Mouse (Mus musculus) heart, embryonic 15.5 days (tissue): ENCODE results near the gene A630095E13Rik. TPM values are rescaled to one million over a fixed set of nuclear protein-coding genes. Genes with fewer than 3 reads are reported as not detected.
"Not testable (repeated sequence)": the region's sequence is repeated elsewhere in the genome, so short reads cannot be mapped to it uniquely, and the experiment has no call there.

Source experiments
- ATAC-seq: fragments of 200-750 bp; cut with Nextera tagmentation; replicated peaks from 2 replicates; pipeline ENCODE4 v1.8.0; 2017; ENCODE audit warnings: low read depth, moderate TSS enrichment; ENCODE audit not compliant: insufficient number of reproducible peaks, insufficient read depth, low FRiP score
- H3K27ac ChIP-seq: fragments of 300-500 bp; sonication (generic); 2 replicates; pipeline ENCODE4 v1.5.1; 2015; ENCODE audit warnings: mild to moderate bottlenecking, inconsistent platforms
- H3K27me3 ChIP-seq: fragments of 300-500 bp; sonication (generic); 2 replicates; pipeline ENCODE4 v1.6.1; 2015; ENCODE audit warnings: inconsistent platforms
- H3K36me3 ChIP-seq: fragments of 300-500 bp; sonication (generic); 2 replicates; pipeline ENCODE4 v1.6.1; 2015; ENCODE audit warnings: mild to moderate bottlenecking, inconsistent platforms
- H3K4me1 ChIP-seq: fragments of 300-500 bp; sonication (generic); replicated peaks from 2 replicates; pipeline ENCODE4 v1.6.1; 2015; ENCODE audit warnings: inconsistent platforms
- H3K4me2 ChIP-seq: fragments of 300-500 bp; sonication (generic); 2 replicates; pipeline ENCODE4 v1.6.1; 2015; ENCODE audit warnings: inconsistent platforms, mild to moderate bottlenecking, moderate library complexity
- H3K4me3 ChIP-seq: fragments of 300-500 bp; sonication (generic); 2 replicates; pipeline ENCODE4 v1.5.1; 2015; ENCODE audit warnings: mild to moderate bottlenecking, inconsistent platforms
- H3K9ac ChIP-seq: fragments of 300-500 bp; sonication (generic); 2 replicates; pipeline ENCODE4 v1.6.1; 2015; ENCODE audit warnings: mild to moderate bottlenecking, inconsistent platforms
- H3K9me3 ChIP-seq: fragments of 300-500 bp; sonication (generic); replicated peaks from 2 replicates; pipeline ENCODE4 v1.6.1; 2016; ENCODE audit warnings: inconsistent platforms
- WGBS: fragments of 180-500 bp; shearing (Covaris S2); methylation state at CpG from one replicate; pipeline ENCODE4 v1.1.7; 2015; ENCODE audit warnings: mixed read lengths; 5-methylcytosine and 5-hydroxymethylcytosine counted together
- polyA plus RNA-seq: library from polyadenylated mRNA; unstranded; fragments of >200 nt; fragmentation: Nextera tagmentation; extraction: Ambion mirVana; gene quantifications from 2 replicates; pipeline ENCODE4 v1.2.1, GENCODE M21; 2015

The A630095E13Rik gene
- polyA plus RNA-seq: not detected in 2 replicates

GRCm38 (mm10) chr9:36643276-36643675 is at the start of gene A630095E13Rik:
Gene A630095E13Rik, minus strand, starts transcription at chr9:36643376.
- not testable (repeated sequence) for H3K4me1 ChIP-seq, H3K27me3 ChIP-seq, H3K9ac ChIP-seq, H3K4me3 ChIP-seq, H3K27ac ChIP-seq, H3K9me3 ChIP-seq, ATAC-seq, H3K36me3 ChIP-seq, H3K4me2 ChIP-seq
- 50% methylated on average over 3 of the region's 3 CpGs for WGBS

GRCm38 (mm10) chr9:36692920-36693319 is 49.7 kb upstream of the A630095E13Rik start, which contains the start of gene Acrv1:
Gene Acrv1, plus strand, starts transcription at chr9:36693220.
- ATAC-seq: no peak
- Histone ChIP-seq H3K36me3 (no peaks in the 10 kb centered on the region), H3K9ac (no peak within 1 kb of the TSS), H3K4me3 (no peak within 1 kb of the TSS), H3K27me3 (no peaks in the 10 kb centered on the region), H3K4me1 (no peaks in the 10 kb centered on the region), H3K27ac (no peak within 1 kb of the TSS), H3K9me3 (no peaks in the 10 kb centered on the region), H3K4me2 (no peak within 1 kb of the TSS)
- 68% methylated on average over 1 of the region's 1 CpGs for WGBS

DNA sequence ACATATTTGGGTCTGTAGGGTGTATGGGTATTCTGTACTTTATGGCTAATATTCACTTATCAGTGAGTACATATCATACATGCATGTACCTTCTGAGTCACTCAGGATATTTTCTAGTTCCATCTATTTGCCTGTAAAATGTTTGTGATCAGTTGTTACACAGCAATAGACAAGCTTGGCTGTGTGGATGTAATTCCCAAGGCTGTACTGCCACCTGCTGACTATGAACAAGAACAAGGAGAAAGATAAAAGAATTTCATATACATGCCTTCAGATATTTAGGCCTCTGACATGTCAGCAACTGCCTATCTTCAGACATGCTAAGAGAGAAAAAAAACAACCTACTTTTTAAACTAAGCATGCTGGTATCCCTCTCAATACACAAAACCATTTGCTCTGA is 44.2 kb upstream of the A630095E13Rik start:
- no peak overlapping the region for H3K4me2 ChIP-seq
- no peak for ATAC-seq
- H3K36me3 ChIP-seq: no peaks in the 10 kb centered on the region

DNA sequence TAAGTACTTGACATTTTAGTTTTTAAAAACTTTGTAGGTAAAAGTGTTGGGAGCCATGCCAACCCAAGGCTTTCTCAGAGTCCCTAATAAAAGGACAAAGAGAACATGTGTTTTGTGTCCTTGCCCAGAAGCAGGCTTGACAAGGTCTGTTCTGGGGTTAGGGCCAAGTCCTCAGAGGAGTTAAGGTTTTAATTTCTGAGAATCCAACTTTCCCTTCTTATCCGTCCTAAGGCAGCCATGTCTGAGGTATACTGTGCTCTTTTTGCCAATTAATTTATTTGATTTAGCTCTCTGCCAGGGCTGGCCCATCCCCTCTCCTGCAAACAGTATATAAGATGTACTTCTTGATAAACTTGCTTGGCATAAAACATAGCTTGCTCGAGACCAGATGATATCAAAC is 38.2 kb upstream of the A630095E13Rik start:
- no peak overlapping the region for H3K27ac ChIP-seq
- H3K27me3 ChIP-seq: no peaks in the 10 kb centered on the region
- no peak overlapping the region for H3K4me2 ChIP-seq
- no peaks in the 10 kb centered on the region for H3K36me3 ChIP-seq
- H3K9me3 ChIP-seq: no peaks in the 10 kb centered on the region
- no peaks in the 10 kb centered on the region for H3K4me1 ChIP-seq
- 42% methylated on average over 2 of the region's 2 CpGs for WGBS
- H3K9ac ChIP-seq: no peak overlapping the region
- no peak for ATAC-seq
- H3K4me3 ChIP-seq: no peak overlapping the region

More for the DNA sequence above, 44.2 kb upstream of the A630095E13Rik start:
- Histone ChIP-seq H3K4me1 (no peaks in the 10 kb centered on the region), H3K27ac (no peak overlapping the region), H3K9ac (no peak overlapping the region), H3K4me3 (no peak overlapping the region), H3K9me3 (no peaks in the 10 kb centered on the region), H3K27me3 (no peaks in the 10 kb centered on the region)

Other genes with a start within 250 kb of the A630095E13Rik start
- not detected in 2 replicates for gene Gm7257, start 211.5 kb downstream of the A630095E13Rik start, polyA plus RNA-seq
- not detected in 2 replicates for gene Gm9513, start 167.7 kb downstream of the A630095E13Rik start, polyA plus RNA-seq
- gene Gm5615, start 101.4 kb downstream of the A630095E13Rik start, polyA plus RNA-seq: not detected in 2 replicates
- not detected in 2 replicates for gene Gm17689, start 60.7 kb downstream of the A630095E13Rik start, polyA plus RNA-seq
- not detected in 2 replicates for gene Acrv1, start 49.8 kb upstream of the A630095E13Rik start, polyA plus RNA-seq
- 18.3 and 19.9 TPM in 2 replicates for gene Chek1, start 83.7 kb upstream of the A630095E13Rik start, polyA plus RNA-seq
- gene Stt3a, start 124.3 kb upstream of the A630095E13Rik start, polyA plus RNA-seq: 129 and 142 TPM in 2 replicates
- gene Ei24, start 154.0 kb upstream of the A630095E13Rik start, polyA plus RNA-seq: 68.3 and 74.7 TPM in 2 replicates
- gene Fez1, start 178.5 kb upstream of the A630095E13Rik start, polyA plus RNA-seq: 1.9 and 5.0 TPM in 2 replicates